Mouse (Mus musculus) kidney, adult 2 months (tissue): ENCODE measurements at regions not wholly inside any gene's neighbourhood (a gene's known extent, or its start where the extent isn't known, plus 50 kb on each side); places are given as distances from the start of the nearest gene placed in this dataset.

ENCODE experiments used
- CTCF ChIP-seq: fragments of 200-500 bp; conservative IDR thresholded peaks from 2 replicates; pipeline ENCODE4 v1.5.1; 2011; ENCODE audit warnings: low read depth, mild to moderate bottlenecking, control low read depth, low read length, moderate library complexity, mixed read lengths; ENCODE audit not compliant: insufficient read depth, insufficient read length
- POLR2A ChIP-seq: fragments of 200-500 bp; IDR thresholded peaks from one replicate; pipeline ENCODE4 v1.6.1; 2011; ENCODE audit warnings: low read depth, low read length, control low read depth

DNA sequence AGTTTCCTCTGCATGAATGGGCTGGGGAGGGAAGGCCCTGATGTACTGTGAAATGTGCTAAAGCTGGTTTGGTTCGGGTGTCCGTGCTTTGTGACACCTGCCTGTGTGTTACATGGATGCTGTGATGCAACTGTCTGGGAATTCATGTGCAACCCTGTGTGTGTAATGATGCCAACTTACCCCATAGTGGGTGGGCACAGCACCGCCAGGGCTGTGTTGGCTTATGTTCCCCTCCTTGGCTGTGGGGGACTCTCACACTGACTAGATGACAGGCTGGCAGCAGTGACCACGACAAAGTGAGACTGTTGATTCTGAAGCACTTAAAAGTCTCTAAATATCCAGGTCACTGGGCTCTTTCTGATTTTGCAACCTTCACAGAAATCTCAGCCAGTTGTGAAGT lies 212.2 kb downstream of the En1 start:
- TF ChIP-seq POLR2A (no peak), CTCF (no peak)
